Mouse (Mus musculus) embryonic facial prominence, embryonic 10.5 days (tissue): ENCODE data around the gene Plekhg3. TPM values are rescaled to one million over a fixed set of nuclear protein-coding genes. Genes with fewer than 3 reads are reported as not detected.

Experiments
- DNase-seq: peaks from one replicate; pipeline ENCODE4 v3.0.0-alpha.2; 2017; ENCODE audit warnings: low spot score
- H3K27ac ChIP-seq: fragments of 300-500 bp; sonication (generic); replicated peaks from 2 replicates; pipeline ENCODE4 v1.5.1; 2016; ENCODE audit warnings: mild to moderate bottlenecking
- H3K27me3 ChIP-seq: fragments of 300-500 bp; sonication (generic); replicated peaks from 2 replicates; pipeline ENCODE4 v1.6.1; 2016; ENCODE audit warnings: low read depth, mild to moderate bottlenecking; ENCODE audit not compliant: poor library complexity, severe bottlenecking
- H3K36me3 ChIP-seq: fragments of 300-500 bp; sonication (generic); replicated peaks from 2 replicates; pipeline ENCODE4 v1.6.1; 2016; ENCODE audit warnings: mild to moderate bottlenecking, moderate library complexity
- H3K4me1 ChIP-seq: fragments of 300-500 bp; sonication (generic); 2 replicates; pipeline ENCODE4 v1.6.1; 2016
- H3K4me3 ChIP-seq: fragments of 300-500 bp; sonication (generic); 2 replicates; pipeline ENCODE4 v1.5.1; 2016; ENCODE audit warnings: mild to moderate bottlenecking, moderate library complexity
- H3K9me3 ChIP-seq: fragments of 300-500 bp; sonication (generic); 2 replicates; pipeline ENCODE4 v1.6.1; 2016; ENCODE audit warnings: mild to moderate bottlenecking
- WGBS: fragments of 180-500 bp; shearing (Covaris S2); methylation state at CpG from one replicate; pipeline ENCODE4 v1.1.7; 2016; 5-methylcytosine and 5-hydroxymethylcytosine counted together
- polyA plus RNA-seq: library from polyadenylated mRNA; unstranded; fragments of >200 nt; fragmentation: Nextera tagmentation; extraction: Ambion mirVana; gene quantifications from 2 replicates; pipeline ENCODE4 v1.2.1, GENCODE M21; 2016

Gene Plekhg3
- polyA plus RNA-seq, 1 experiment from 2014 or later, result 3.9 TPM

GRCm38 (mm10) chr12:76531986-76532925 is 1.6 kb downstream of the Plekhg3 start:
- Histone ChIP-seq H3K27ac (no peak overlapping the region), H3K4me3 (peak overlapping the region; percentile 82), H3K27me3 (peaks cover 88% of the 10 kb centered on the region), H3K36me3 (no peaks in the 10 kb centered on the region), H3K9me3 (no peaks in the 10 kb centered on the region), H3K4me1 (peaks cover 59% of the 10 kb centered on the region)
- DNase-seq, result peak; percentile 45
- WGBS, result 2% methylated on average over 19 of the region's 19 CpGs

DNA sequence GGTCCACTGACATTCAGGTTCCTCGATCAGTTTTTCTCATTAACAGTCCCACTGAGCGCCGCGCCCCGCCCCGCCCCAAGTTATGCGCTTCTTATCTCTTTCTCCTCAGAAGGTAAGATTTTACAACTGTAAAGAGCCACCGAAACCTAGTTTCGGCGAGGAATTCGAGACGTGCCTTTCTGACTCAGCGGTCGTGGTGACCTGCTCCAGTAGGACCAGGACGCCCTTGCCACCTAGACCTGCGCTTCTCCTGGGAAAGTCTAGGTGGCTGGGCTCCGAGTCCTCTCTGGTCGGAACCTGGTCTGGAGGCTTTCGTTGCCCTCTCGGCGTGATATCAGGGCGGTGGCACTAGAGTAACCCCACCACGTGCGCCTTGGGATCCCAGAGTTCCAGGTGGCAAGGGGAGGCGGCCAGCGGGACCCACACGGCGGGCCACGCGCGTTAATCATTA is 2.3 kb downstream of the Plekhg3 start:
- H3K4me1 ChIP-seq, result peaks cover 59% of the 10 kb centered on the region
- DNase-seq, result no peak
- H3K4me3 ChIP-seq, result peak overlapping the region; percentile 82
- peaks cover 87% of the 10 kb centered on the region for H3K27me3 ChIP-seq
- no peaks in the 10 kb centered on the region for H3K36me3 ChIP-seq
- under 1% methylated on average over 31 of the region's 31 CpGs for WGBS
- peak overlapping the region; percentile 88 for H3K27ac ChIP-seq
- H3K9me3 ChIP-seq, result no peaks in the 10 kb centered on the region

DNA sequence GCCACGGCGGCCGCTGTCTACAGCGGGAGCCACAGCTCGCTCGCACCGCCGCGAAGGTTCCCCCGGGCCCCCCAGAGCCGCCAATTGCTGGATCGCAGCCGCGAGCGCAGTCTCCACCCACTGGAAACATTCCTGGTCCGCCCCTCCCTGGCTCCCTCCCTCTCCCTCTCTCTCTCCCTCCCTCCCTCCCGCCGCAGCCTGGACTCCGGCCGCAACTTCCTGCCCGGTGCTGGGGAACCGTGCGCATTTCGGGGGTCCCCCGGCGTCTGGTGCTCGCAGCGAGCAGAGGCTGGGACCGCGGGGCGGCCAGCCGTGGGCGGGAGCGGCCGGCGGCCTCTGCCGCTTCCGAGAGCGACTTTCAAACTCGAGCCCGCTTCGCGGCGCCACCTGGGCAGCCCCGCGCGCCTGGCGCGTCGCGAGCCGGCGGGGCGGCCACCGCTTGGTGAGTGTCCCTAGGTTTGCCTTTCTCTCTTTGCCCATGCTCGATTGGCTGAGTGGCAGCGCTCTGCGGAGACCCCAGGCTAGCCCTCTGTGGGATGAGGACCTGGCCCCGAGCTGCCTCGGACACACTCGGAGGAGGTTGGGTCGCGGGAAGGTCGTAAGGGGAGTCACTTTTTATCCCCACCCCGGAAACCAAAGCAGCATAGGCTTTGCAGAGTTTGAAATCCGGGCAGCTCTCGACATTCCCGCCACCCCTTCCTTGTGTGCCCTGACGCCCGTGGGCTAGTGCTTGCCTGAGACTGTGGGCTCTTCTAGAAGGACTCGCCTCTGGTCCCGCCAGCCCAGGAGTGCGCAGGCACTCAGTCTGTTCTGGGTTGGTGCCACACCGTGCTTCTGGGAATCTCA is 2.9 kb downstream of the Plekhg3 start:
- DNase-seq, result peak; percentile 88
- under 1% methylated on average over 74 of the region's 74 CpGs for WGBS
- Histone ChIP-seq H3K27ac (peak overlapping the region; percentile 88), H3K4me1 (peaks cover 59% of the 10 kb centered on the region), H3K9me3 (no peaks in the 10 kb centered on the region), H3K4me3 (peak overlapping the region; percentile 82), H3K27me3 (peaks cover 82% of the 10 kb centered on the region), H3K36me3 (no peaks in the 10 kb centered on the region)

DNA sequence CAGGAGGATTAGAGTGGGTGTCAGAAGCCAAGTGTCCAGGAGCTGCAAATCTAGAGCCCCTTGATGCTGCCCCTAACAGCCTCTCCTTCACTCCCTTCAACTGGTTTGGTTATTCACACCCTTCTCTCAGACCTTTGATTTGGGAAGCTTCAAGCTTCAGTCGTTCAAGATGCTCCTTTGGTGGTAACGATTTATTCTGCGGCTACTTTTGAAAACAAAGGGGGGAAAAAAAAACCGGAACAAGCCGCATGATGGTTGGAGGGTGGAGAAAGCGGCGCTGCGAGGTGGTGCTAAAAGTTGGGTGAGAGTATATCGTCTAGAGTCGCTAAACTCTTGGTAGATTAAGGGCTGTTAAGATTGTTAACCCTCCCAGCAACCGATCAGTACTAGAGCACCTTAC is 3.5 kb downstream of the Plekhg3 start:
- 1% methylated on average over 11 of the region's 11 CpGs for WGBS
- Histone ChIP-seq H3K27me3 (peaks cover 76% of the 10 kb centered on the region), H3K27ac (peak overlapping the region; percentile 88; the same call in 1 of the 2 replicates), H3K4me1 (peaks cover 59% of the 10 kb centered on the region), H3K36me3 (no peaks in the 10 kb centered on the region), H3K9me3 (no peaks in the 10 kb centered on the region), H3K4me3 (peak overlapping the region; percentile 82)
- peak; percentile 26 for DNase-seq

DNA sequence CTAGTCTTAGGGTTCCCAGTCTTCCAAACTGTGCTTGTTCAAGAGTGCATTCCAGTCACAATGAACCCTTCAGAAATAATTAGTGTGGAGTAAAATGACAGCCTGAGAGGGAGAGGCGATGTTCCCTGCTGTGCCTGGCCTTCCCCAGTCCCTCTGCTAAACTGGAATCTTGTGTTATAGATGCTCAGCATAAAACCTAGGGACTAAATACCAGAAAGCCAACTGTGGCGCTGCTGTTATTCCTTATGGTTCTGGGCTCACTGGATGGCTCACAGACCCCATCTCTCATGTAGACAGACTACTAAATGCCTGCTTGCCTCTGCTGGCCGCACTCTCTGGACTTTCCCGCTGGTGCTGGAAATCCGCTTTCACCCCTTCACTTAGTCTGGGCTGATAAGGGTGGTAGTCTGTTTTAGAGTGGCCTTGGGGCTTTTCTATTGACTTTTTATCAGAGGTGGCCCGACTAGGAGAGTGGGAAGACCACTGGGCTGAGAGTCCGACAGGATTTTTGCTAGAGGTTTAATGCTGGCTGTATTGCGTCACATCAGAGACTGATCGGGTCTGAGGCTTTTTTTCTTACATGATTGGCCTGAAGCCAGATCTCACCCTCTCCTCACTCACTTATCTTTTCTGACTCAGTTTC is 4.1 kb downstream of the Plekhg3 start:
- H3K27ac ChIP-seq, result no peak overlapping the region
- peaks cover 71% of the 10 kb centered on the region for H3K27me3 ChIP-seq
- no peaks in the 10 kb centered on the region for H3K36me3 ChIP-seq
- peak; percentile 38 for DNase-seq
- H3K4me1 ChIP-seq, result peaks cover 59% of the 10 kb centered on the region
- peak overlapping the region; percentile 82 for H3K4me3 ChIP-seq
- no peaks in the 10 kb centered on the region for H3K9me3 ChIP-seq
- WGBS, result 18% methylated on average over 9 of the region's 9 CpGs

- Histone ChIP-seq H3K9me3 (no peaks in the 10 kb centered on the region), H3K27me3 (peaks cover 63% of the 10 kb centered on the region), H3K4me1 (peaks cover 57% of the 10 kb centered on the region), H3K36me3 (no peaks in the 10 kb centered on the region), H3K27ac (no peak overlapping the region), H3K4me3 (peak overlapping the region; percentile 29)
- DNase-seq, result no peak
- 24% methylated on average over 9 of the region's 9 CpGs for WGBS
These were observed 4.8 kb downstream of the Plekhg3 start for GRCm38 (mm10) chr12:76535471-76535900.

DNA sequence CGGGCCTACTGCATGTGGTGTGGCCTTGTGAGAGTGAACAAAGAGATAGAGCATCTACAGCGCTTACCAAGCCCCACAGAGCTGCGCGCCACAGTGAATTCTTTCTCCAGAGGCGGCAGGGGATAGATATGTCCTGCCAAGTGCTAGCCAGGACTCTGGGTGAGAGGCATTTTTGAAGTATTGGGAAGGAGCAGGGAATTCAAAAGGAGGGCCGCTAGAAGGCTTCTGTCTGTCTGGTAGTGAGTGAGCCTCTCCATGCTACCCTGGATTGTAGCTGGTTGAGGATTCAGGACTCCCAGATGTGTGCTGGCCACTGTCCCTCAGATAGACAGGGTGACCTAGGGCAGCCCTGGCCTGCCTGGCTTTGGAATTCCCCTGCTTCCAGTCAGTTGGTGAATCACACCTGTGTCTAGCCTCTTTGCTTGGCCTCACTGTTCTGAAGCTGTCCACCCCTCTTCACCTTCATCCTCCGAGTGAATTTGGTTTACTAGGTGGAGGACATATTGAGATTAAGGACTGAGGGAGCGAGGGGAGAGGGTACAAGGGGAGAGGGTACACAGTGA is 6.0 kb downstream of the Plekhg3 start:
- no peak overlapping the region for H3K27ac ChIP-seq
- 81% methylated on average over 8 of the region's 8 CpGs for WGBS
- H3K4me1 ChIP-seq, result peaks cover 50% of the 10 kb centered on the region
- H3K4me3 ChIP-seq, result no peak overlapping the region
- H3K9me3 ChIP-seq, result no peaks in the 10 kb centered on the region
- no peak for DNase-seq
- peaks cover 51% of the 10 kb centered on the region for H3K27me3 ChIP-seq
- no peaks in the 10 kb centered on the region for H3K36me3 ChIP-seq

DNA sequence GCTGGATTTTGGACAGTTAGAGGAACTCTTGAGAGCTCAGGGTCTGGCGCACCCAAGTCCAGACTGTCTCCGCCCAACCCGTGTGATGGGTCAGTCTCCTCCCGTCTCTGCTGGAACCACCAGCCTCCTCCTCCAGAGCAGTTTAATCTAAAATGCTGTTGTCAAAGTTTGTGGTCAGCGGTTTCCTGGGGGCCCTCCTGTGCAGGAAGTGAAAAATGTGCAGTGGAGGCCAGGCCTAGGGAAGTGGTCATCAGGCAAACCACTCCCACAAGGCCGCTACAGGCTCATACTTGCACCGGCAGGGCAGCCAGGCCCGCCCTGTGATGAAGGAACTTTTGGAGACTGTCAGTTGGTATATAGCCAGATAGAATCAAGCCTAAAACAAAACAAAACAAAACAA is 6.7 kb downstream of the Plekhg3 start:
- Histone ChIP-seq H3K27ac (no peak overlapping the region), H3K9me3 (no peaks in the 10 kb centered on the region), H3K4me1 (peaks cover 44% of the 10 kb centered on the region), H3K27me3 (peaks cover 44% of the 10 kb centered on the region), H3K36me3 (no peaks in the 10 kb centered on the region), H3K4me3 (no peak overlapping the region)
- WGBS, result 93% methylated on average over 8 of the region's 8 CpGs
- DNase-seq, result no peak

DNA sequence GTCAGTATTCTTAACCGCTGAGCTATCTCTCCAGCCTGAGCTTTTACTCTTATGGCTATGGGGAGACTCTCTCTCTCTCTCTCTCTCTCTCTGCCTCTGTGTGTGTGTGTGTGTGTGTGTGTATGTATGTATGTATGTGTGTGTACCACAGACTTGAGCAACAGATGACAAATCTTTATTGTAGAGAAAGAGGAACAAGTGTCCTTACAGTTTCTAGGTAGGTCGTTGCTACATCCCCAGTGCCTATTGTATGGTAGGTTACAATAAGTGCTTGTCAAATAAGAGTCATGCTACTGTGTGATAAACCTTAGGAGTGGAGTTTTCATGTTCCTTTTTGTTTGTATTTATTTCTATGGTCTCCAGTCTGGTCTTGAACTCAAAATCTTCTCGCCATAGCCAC is 9.5 kb downstream of the Plekhg3 start:
- no peak for DNase-seq
- Histone ChIP-seq H3K9me3 (no peaks in the 10 kb centered on the region), H3K27me3 (peaks cover 23% of the 10 kb centered on the region), H3K4me1 (peaks cover 20% of the 10 kb centered on the region), H3K27ac (no peak overlapping the region), H3K4me3 (no peak overlapping the region), H3K36me3 (no peaks in the 10 kb centered on the region)
- 93% methylated on average over 3 of the region's 3 CpGs for WGBS

- no peak for DNase-seq
- Histone ChIP-seq H3K27me3 (peaks cover 23% of the 10 kb centered on the region), H3K36me3 (no peaks in the 10 kb centered on the region), H3K27ac (no peak overlapping the region), H3K9me3 (no peaks in the 10 kb centered on the region), H3K4me1 (peaks cover 20% of the 10 kb centered on the region), H3K4me3 (no peak overlapping the region)
- 85% methylated on average over 10 of the region's 10 CpGs for WGBS
These were observed 10.1 kb downstream of the Plekhg3 start for GRCm38 (mm10) chr12:76540701-76541221.

- peaks cover 23% of the 10 kb centered on the region for H3K4me1 ChIP-seq
- H3K9me3 ChIP-seq, result no peaks in the 10 kb centered on the region
- no peak overlapping the region for H3K27ac ChIP-seq
- no peak overlapping the region for H3K4me3 ChIP-seq
- no peaks in the 10 kb centered on the region for H3K36me3 ChIP-seq
- 44% methylated on average over 8 of the region's 8 CpGs for WGBS
- DNase-seq, result no peak
- H3K27me3 ChIP-seq, result peaks cover 23% of the 10 kb centered on the region
These were observed 10.8 kb downstream of the Plekhg3 start for GRCm38 (mm10) chr12:76541475-76541874.

GRCm38 (mm10) chr12:76541879-76542278 is 11.2 kb downstream of the Plekhg3 start:
- Histone ChIP-seq H3K27ac (no peak overlapping the region), H3K9me3 (no peaks in the 10 kb centered on the region), H3K4me1 (peaks cover 25% of the 10 kb centered on the region), H3K27me3 (peaks cover 23% of the 10 kb centered on the region), H3K36me3 (no peaks in the 10 kb centered on the region), H3K4me3 (no peak overlapping the region)
- 76% methylated on average over 6 of the region's 6 CpGs for WGBS
- DNase-seq, result no peak
